Mouse (Mus musculus): ENCODE data around the gene C1ra. TPM values are rescaled to one million over a fixed set of nuclear protein-coding genes. Genes with fewer than 3 reads are reported as not detected.
"Not testable (repeated sequence)": the region's sequence is repeated elsewhere in the genome, so short reads cannot be mapped to it uniquely, and the experiment has no call there.

C1ra gene
- polyA plus RNA-seq, 1 experiment from 2014 or later = 30.1 TPM

- Histone ChIP-seq H3K4me3 (ENCODE audit: low read depth, low read length) (peak overlapping the region; percentile 15), H3K27ac (ENCODE audit: low read length) (peak overlapping the region; percentile 80), H3K4me1 (ENCODE audit: control insufficient read depth, low read depth, low read length) (peaks cover 15% of the 10 kb centered on the region), H3K36me3 (ENCODE audit: control insufficient read depth, insufficient read depth) (no peaks in the 10 kb centered on the region; the same call in 1 of the 2 replicates), H3K9ac (ENCODE audit: low read depth, low read length) (peak overlapping the region; percentile 34), H3K4me2 (ENCODE audit: low read depth, low read length) (peak overlapping the region; percentile 43), H3K27me3 (ENCODE audit: control insufficient read depth, insufficient read depth, low read depth, low read length) (no peaks in the 10 kb centered on the region), H3K9me3 (replicated peaks; ENCODE audit: control insufficient read depth, low read length) (no peaks in the 10 kb centered on the region)
- whole genome bisulfite sequencing (ENCODE audit: insufficient replicate concordance) = 48% methylated on average over 5 of the region's 5 CpGs
- ATAC-seq (ENCODE audit: low read depth) = peak; percentile 26; the same call in 1 of the 2 replicates
Measured at GRCm38 (mm10) chr6:124493886-124494285, 18.3 kb upstream of the C1ra start.

GRCm38 (mm10) chr6:124496054-124496453, 16.2 kb upstream of the C1ra start:
- Histone ChIP-seq H3K4me3 (ENCODE audit: low read depth, low read length) (no peak overlapping the region), H3K4me1 (ENCODE audit: control insufficient read depth, low read depth, low read length) (peaks cover 15% of the 10 kb centered on the region), H3K27me3 (ENCODE audit: control insufficient read depth, insufficient read depth, low read depth, low read length) (no peaks in the 10 kb centered on the region), H3K9me3 (replicated peaks; ENCODE audit: control insufficient read depth, low read length) (no peaks in the 10 kb centered on the region), H3K9ac (ENCODE audit: low read depth, low read length) (no peak overlapping the region), H3K27ac (ENCODE audit: low read length) (no peak overlapping the region), H3K36me3 (ENCODE audit: control insufficient read depth, insufficient read depth) (no peaks in the 10 kb centered on the region; the same call in 1 of the 2 replicates), H3K4me2 (ENCODE audit: low read depth, low read length) (no peak overlapping the region)
- 59% methylated on average over 5 of the region's 5 CpGs for WGBS (ENCODE audit: insufficient replicate concordance)
- no peak for ATAC-seq (ENCODE audit: low read depth)

GRCm38 (mm10) chr6:124499914-124500566, 12.2 kb upstream of the C1ra start:
- Histone ChIP-seq H3K9ac (ENCODE audit: low read depth, low read length) (no peak overlapping the region), H3K4me1 (ENCODE audit: control insufficient read depth, low read depth, low read length) (no peaks in the 10 kb centered on the region; the same call in none of the 2 replicates), H3K27ac (ENCODE audit: low read length) (peak overlapping the region; percentile 69), H3K4me3 (ENCODE audit: low read depth, low read length) (no peak overlapping the region), H3K36me3 (ENCODE audit: control insufficient read depth, insufficient read depth) (no peaks in the 10 kb centered on the region; the same call in 1 of the 2 replicates), H3K9me3 (replicated peaks; ENCODE audit: control insufficient read depth, low read length) (no peaks in the 10 kb centered on the region), H3K4me2 (ENCODE audit: low read depth, low read length) (no peak overlapping the region), H3K27me3 (ENCODE audit: control insufficient read depth, insufficient read depth, low read depth, low read length) (no peaks in the 10 kb centered on the region)
- WGBS (ENCODE audit: insufficient replicate concordance) = 57% methylated on average over 10 of the region's 10 CpGs
- peak; percentile 74 for ATAC-seq (ENCODE audit: low read depth)

GRCm38 (mm10) chr6:124501473-124501872, 10.7 kb upstream of the C1ra start:
- no peaks in the 10 kb centered on the region; the same call in none of the 2 replicates for H3K4me1 ChIP-seq (ENCODE audit: control insufficient read depth, low read depth, low read length)
- H3K9ac ChIP-seq (ENCODE audit: low read depth, low read length) = no peak overlapping the region
- no peak overlapping the region for H3K4me2 ChIP-seq (ENCODE audit: low read depth, low read length)
- no peaks in the 10 kb centered on the region for H3K27me3 ChIP-seq (ENCODE audit: control insufficient read depth, insufficient read depth, low read depth, low read length)
- H3K27ac ChIP-seq (ENCODE audit: low read length) = no peak overlapping the region
- no peak overlapping the region for H3K4me3 ChIP-seq (ENCODE audit: low read depth, low read length)
- 55% methylated on average over 4 of the region's 4 CpGs for WGBS (ENCODE audit: insufficient replicate concordance)
- no peaks in the 10 kb centered on the region for H3K9me3 ChIP-seq (replicated peaks; ENCODE audit: control insufficient read depth, low read length)
- H3K36me3 ChIP-seq (ENCODE audit: control insufficient read depth, insufficient read depth) = no peaks in the 10 kb centered on the region
- no peak for ATAC-seq (ENCODE audit: low read depth)

GRCm38 (mm10) chr6:124502021-124502420, 10.2 kb upstream of the C1ra start:
- no peak overlapping the region for H3K4me2 ChIP-seq (ENCODE audit: low read depth, low read length)
- H3K36me3 ChIP-seq (ENCODE audit: control insufficient read depth, insufficient read depth) = no peaks in the 10 kb centered on the region
- ATAC-seq (ENCODE audit: low read depth) = no peak
- no peaks in the 10 kb centered on the region for H3K27me3 ChIP-seq (ENCODE audit: control insufficient read depth, insufficient read depth, low read depth, low read length)
- whole genome bisulfite sequencing (ENCODE audit: insufficient replicate concordance) = 55% methylated on average over 5 of the region's 5 CpGs
- H3K27ac ChIP-seq (ENCODE audit: low read length) = no peak overlapping the region
- H3K4me1 ChIP-seq (ENCODE audit: control insufficient read depth, low read depth, low read length) = no peaks in the 10 kb centered on the region; the same call in none of the 2 replicates
- no peak overlapping the region for H3K9ac ChIP-seq (ENCODE audit: low read depth, low read length)
- H3K4me3 ChIP-seq (ENCODE audit: low read depth, low read length) = no peak overlapping the region
- H3K9me3 ChIP-seq (replicated peaks; ENCODE audit: control insufficient read depth, low read length) = no peaks in the 10 kb centered on the region

- peak overlapping the region; percentile 6; the same call in 1 of the 2 replicates for H3K27ac ChIP-seq (ENCODE audit: low read length)
- ATAC-seq (ENCODE audit: low read depth) = no peak; the same call in 1 of the 2 replicates
Measured at GRCm38 (mm10) chr6:124505028-124505427, 7.2 kb upstream of the C1ra start.

GRCm38 (mm10) chr6:124506991-124507390, 5.2 kb upstream of the C1ra start:
- no peaks in the 10 kb centered on the region for H3K36me3 ChIP-seq (ENCODE audit: control insufficient read depth, insufficient read depth)
- no peaks in the 10 kb centered on the region for H3K4me1 ChIP-seq (ENCODE audit: control insufficient read depth, low read depth, low read length)
- H3K4me3 ChIP-seq (ENCODE audit: low read depth, low read length) = no peak overlapping the region
- no peak overlapping the region for H3K4me2 ChIP-seq (ENCODE audit: low read depth, low read length)
- no peaks in the 10 kb centered on the region for H3K27me3 ChIP-seq (ENCODE audit: control insufficient read depth, insufficient read depth, low read depth, low read length)
- no peaks in the 10 kb centered on the region for H3K9me3 ChIP-seq (replicated peaks; ENCODE audit: control insufficient read depth, low read length)
- WGBS (ENCODE audit: insufficient replicate concordance) = 50% methylated on average over 6 of the region's 6 CpGs
- no peak for ATAC-seq (ENCODE audit: low read depth)
- H3K27ac ChIP-seq (ENCODE audit: low read length) = no peak overlapping the region
- H3K9ac ChIP-seq (ENCODE audit: low read depth, low read length) = no peak overlapping the region

More at GRCm38 (mm10) chr6:124505028-124505427, 7.2 kb upstream of the C1ra start:
- Histone ChIP-seq H3K36me3 (ENCODE audit: control insufficient read depth, insufficient read depth) (no peaks in the 10 kb centered on the region), H3K9me3 (replicated peaks; ENCODE audit: control insufficient read depth, low read length) (no peaks in the 10 kb centered on the region), H3K27me3 (ENCODE audit: control insufficient read depth, insufficient read depth, low read depth, low read length) (no peaks in the 10 kb centered on the region), H3K4me1 (ENCODE audit: control insufficient read depth, low read depth, low read length) (no peaks in the 10 kb centered on the region; the same call in 1 of the 2 replicates), H3K9ac (ENCODE audit: low read depth, low read length) (no peak overlapping the region), H3K4me2 (ENCODE audit: low read depth, low read length) (no peak overlapping the region), H3K4me3 (ENCODE audit: low read depth, low read length) (no peak overlapping the region)
- 24% methylated on average over 4 of the region's 4 CpGs for WGBS (ENCODE audit: insufficient replicate concordance)

GRCm38 (mm10) chr6:124508292-124508691, 3.9 kb upstream of the C1ra start:
- Histone ChIP-seq H3K27me3 (ENCODE audit: control insufficient read depth, insufficient read depth, low read depth, low read length) (no peaks in the 10 kb centered on the region), H3K9me3 (replicated peaks; ENCODE audit: control insufficient read depth, low read length) (no peaks in the 10 kb centered on the region), H3K4me1 (ENCODE audit: control insufficient read depth, low read depth, low read length) (no peaks in the 10 kb centered on the region), H3K9ac (ENCODE audit: low read depth, low read length) (no peak overlapping the region), H3K36me3 (ENCODE audit: control insufficient read depth, insufficient read depth) (no peaks in the 10 kb centered on the region), H3K27ac (ENCODE audit: low read length) (no peak overlapping the region), H3K4me2 (ENCODE audit: low read depth, low read length) (no peak overlapping the region), H3K4me3 (ENCODE audit: low read depth, low read length) (no peak overlapping the region)
- 56% methylated on average over 10 of the region's 10 CpGs for WGBS (ENCODE audit: insufficient replicate concordance)
- no peak for ATAC-seq (ENCODE audit: low read depth)

- 59% methylated on average over 5 of the region's 5 CpGs for WGBS (ENCODE audit: insufficient replicate concordance)
- not testable (repeated sequence) for H3K4me3 ChIP-seq (ENCODE audit: low read depth, low read length); H3K4me1 ChIP-seq (ENCODE audit: control insufficient read depth, low read depth, low read length); H3K27me3 ChIP-seq (ENCODE audit: control insufficient read depth, insufficient read depth, low read depth, low read length); H3K27ac ChIP-seq (ENCODE audit: low read length); H3K36me3 ChIP-seq (ENCODE audit: control insufficient read depth, insufficient read depth); ATAC-seq (ENCODE audit: low read depth); H3K4me2 ChIP-seq (ENCODE audit: low read depth, low read length); H3K9me3 ChIP-seq (replicated peaks; ENCODE audit: control insufficient read depth, low read length); H3K9ac ChIP-seq (ENCODE audit: low read depth, low read length)
Measured at GRCm38 (mm10) chr6:124509192-124509591, 3.0 kb upstream of the C1ra start.
